Mouse (Mus musculus) heart, postnatal 25 days (tissue): ENCODE data around the gene Zkscan14. TPM values are rescaled to one million over a fixed set of nuclear protein-coding genes. Genes with fewer than 3 reads are reported as not detected.

Experiments
- total RNA-seq, 2 experiments: library from RNA; stranded (reverse); gene quantifications; 2 replicates each; pipeline ENCODE4 v1.2.3; 2021

The Zkscan14 gene
- total RNA-seq, 2 experiments from 2014 or later = 6.2 to 7.2 TPM

Other genes starting within 250 kb of the Zkscan14 start
- 10 to 100 TPM; 21.9 to 27.6 TPM for gene Smurf1, start 236.0 kb downstream of the Zkscan14 start, total RNA-seq
- gene Gm4871, start 169.1 kb downstream of the Zkscan14 start, total RNA-seq = not detected
- not detected for gene 1700018F24Rik, start 158.9 kb downstream of the Zkscan14 start, total RNA-seq
- 10 to 100 TPM; 56.8 to 68.1 TPM for gene Arpc1a, start 118.0 kb downstream of the Zkscan14 start, total RNA-seq
- not detected for gene Kpna7, start 117.8 kb downstream of the Zkscan14 start, total RNA-seq
- gene Arpc1b, start 87.7 kb downstream of the Zkscan14 start, total RNA-seq = 10 to 100 TPM; 75.3 to 85.4 TPM
- 10 to 100 TPM; 37.8 to 40.3 TPM for gene Pdap1, start 61.6 kb downstream of the Zkscan14 start, total RNA-seq
- 10 to 100 TPM; 53.5 to 62.6 TPM for gene Bud31, start 61.5 kb downstream of the Zkscan14 start, total RNA-seq
- gene Ptcd1, start 34.8 kb downstream of the Zkscan14 start, total RNA-seq = 10 to 100 TPM; 27.9 to 28.6 TPM
- 10 to 100 TPM in 1 of 2 experiments, 1 to 10 TPM in 1; 9.6 to 11.1 TPM for gene Cpsf4, start 34.7 kb downstream of the Zkscan14 start, total RNA-seq
- 1,000 to 10,000 TPM; 1,052 to 1,137 TPM for gene Atp5j2, start 9.8 kb downstream of the Zkscan14 start, total RNA-seq
- gene Zkscan5, start 2.7 kb upstream of the Zkscan14 start, total RNA-seq = 10 to 100 TPM in 1 of 2 experiments, 1 to 10 TPM in 1; 9.4 to 11.0 TPM
- 10 to 100 TPM; 26.1 to 28.0 TPM for gene Zfp655, start 29.8 kb upstream of the Zkscan14 start, total RNA-seq
- 10 to 100 TPM; 10.6 to 13.0 TPM for gene Zscan25, start 78.6 kb upstream of the Zkscan14 start, total RNA-seq
- not detected for gene Cyp3a57, start 143.4 kb upstream of the Zkscan14 start, total RNA-seq